Mouse (Mus musculus): Measurements from ENCODE around the gene Nptxr. TPM values are rescaled to one million over a fixed set of nuclear protein-coding genes. Genes with fewer than 3 reads are reported as not detected.

Gene Nptxr
- total and polyA plus RNA-seq, 2 experiments from 2014 or later = 1.00 to 13.7 TPM

GRCm38 (mm10) chr15:79785056-79785455 is 19.5 kb downstream of the Nptxr start:
- H3K4me1 ChIP-seq (ENCODE audit: control insufficient read depth, insufficient read depth) = no peaks in the 10 kb centered on the region
- TF ChIP-seq EP300 (IDR thresholded peaks at IDR 0.05; ENCODE audit: low read depth) = no peak
- TF ChIP-seq CTCF (IDR thresholded peaks at IDR 0.05; ENCODE audit: low read depth) = no peak
- H3K27ac ChIP-seq (ENCODE audit: low read depth) = no peak overlapping the region
- H3K9ac ChIP-seq (replicated peaks; ENCODE audit: low read depth, low read length) = no peak overlapping the region
- no peak overlapping the region for H3K4me2 ChIP-seq (ENCODE audit: low read depth, low read length)
- ATAC-seq (ENCODE audit: insufficient read depth, low read depth) = no peak
- no peak for DNase-seq (ENCODE audit: low spot score)
- H3K27me3 ChIP-seq (ENCODE audit: control insufficient read depth, insufficient read depth, low read length) = 0 out of 2 replicates have a peak, but pooled peaks cover 8% of the 10 kb centered on the region
- WGBS = 44% methylated on average over 1 of the region's 1 CpGs
- no peak overlapping the region for H3K4me3 ChIP-seq (ENCODE audit: low read depth, low read length)
- H3K9me3 ChIP-seq (replicated peaks; ENCODE audit: control insufficient read depth, low read length) = no peaks in the 10 kb centered on the region
- no peaks in the 10 kb centered on the region for H3K36me3 ChIP-seq (replicated peaks; ENCODE audit: control insufficient read depth, insufficient read depth, low read length)

- no peak for TF ChIP-seq EP300 (IDR thresholded peaks at IDR 0.05; ENCODE audit: low read depth)
- TF ChIP-seq CTCF (IDR thresholded peaks at IDR 0.05; ENCODE audit: low read depth) = no peak
- no peak within 1 kb of the TSS for H3K4me2 ChIP-seq (ENCODE audit: low read depth, low read length)
- DNase-seq (ENCODE audit: low spot score) (no peak), ATAC-seq (ENCODE audit: insufficient read depth, low read depth) (no peak)
- peaks cover 10% of the 10 kb centered on the region; the same call in 1 of the 2 replicates for H3K4me1 ChIP-seq (ENCODE audit: control insufficient read depth, insufficient read depth)
- no peaks in the 10 kb centered on the region for H3K27me3 ChIP-seq (ENCODE audit: control insufficient read depth, insufficient read depth, low read length)
- H3K36me3 ChIP-seq (replicated peaks; ENCODE audit: control insufficient read depth, insufficient read depth, low read length) = no peaks in the 10 kb centered on the region
- no peak within 1 kb of the TSS for H3K4me3 ChIP-seq (ENCODE audit: low read depth, low read length)
- H3K27ac ChIP-seq (ENCODE audit: low read depth) = no peak within 1 kb of the TSS
- no peaks in the 10 kb centered on the region for H3K9me3 ChIP-seq (replicated peaks; ENCODE audit: control insufficient read depth, low read length)
- no peak within 1 kb of the TSS for H3K9ac ChIP-seq (replicated peaks; ENCODE audit: low read depth, low read length)
Observed at GRCm38 (mm10) chr15:79777749-79778148, 26.8 kb downstream of the Nptxr start, which contains the start of gene Dnal4. Gene Dnal4, minus strand, starts transcription at chr15:79777849.

GRCm38 (mm10) chr15:79775662-79776061 is 28.9 kb downstream of the Nptxr start:
- Histone ChIP-seq H3K9me3 (replicated peaks; ENCODE audit: control insufficient read depth, low read length) (no peaks in the 10 kb centered on the region), H3K4me3 (ENCODE audit: low read depth, low read length) (no peak overlapping the region), H3K9ac (replicated peaks; ENCODE audit: low read depth, low read length) (no peak overlapping the region), H3K4me1 (ENCODE audit: control insufficient read depth, insufficient read depth) (peaks cover 18% of the 10 kb centered on the region), H3K36me3 (replicated peaks; ENCODE audit: control insufficient read depth, insufficient read depth, low read length) (no peaks in the 10 kb centered on the region), H3K4me2 (ENCODE audit: low read depth, low read length) (no peak overlapping the region), H3K27ac (ENCODE audit: low read depth) (no peak overlapping the region), H3K27me3 (ENCODE audit: control insufficient read depth, insufficient read depth, low read length) (no peaks in the 10 kb centered on the region)
- ATAC-seq (ENCODE audit: insufficient read depth, low read depth) = no peak
- no peak for TF ChIP-seq EP300 (IDR thresholded peaks at IDR 0.05; ENCODE audit: low read depth)
- WGBS = 46% methylated on average over 7 of the region's 7 CpGs
- DNase-seq (ENCODE audit: low spot score) = no peak

- H3K9ac ChIP-seq (replicated peaks; ENCODE audit: low read depth, low read length) = peak overlapping the region; percentile 69
- no peaks in the 10 kb centered on the region for H3K36me3 ChIP-seq (replicated peaks; ENCODE audit: control insufficient read depth, insufficient read depth, low read length)
- peak overlapping the region; percentile 83 for H3K4me2 ChIP-seq (ENCODE audit: low read depth, low read length)
- H3K27me3 ChIP-seq (ENCODE audit: control insufficient read depth, insufficient read depth, low read length) = no peaks in the 10 kb centered on the region
- under 1% methylated on average over 50 of the region's 50 CpGs for WGBS
- peak overlapping the region; percentile 77 for H3K27ac ChIP-seq (ENCODE audit: low read depth)
- DNase-seq (ENCODE audit: low spot score) (peak; percentile 99), ATAC-seq (ENCODE audit: insufficient read depth, low read depth) (peak; percentile 99)
- TF ChIP-seq EP300 (IDR thresholded peaks at IDR 0.05; ENCODE audit: low read depth) (no peak), CTCF (IDR thresholded peaks at IDR 0.05; ENCODE audit: low read depth) (no peak)
- peaks cover 31% of the 10 kb centered on the region for H3K4me1 ChIP-seq (ENCODE audit: control insufficient read depth, insufficient read depth)
- H3K4me3 ChIP-seq (ENCODE audit: low read depth, low read length) = peak overlapping the region; percentile 83
- H3K9me3 ChIP-seq (replicated peaks; ENCODE audit: control insufficient read depth, low read length) = no peaks in the 10 kb centered on the region
Observed at GRCm38 (mm10) chr15:79774117-79775027, 30.2 kb downstream of the Nptxr start.

- DNase-seq (ENCODE audit: low spot score) = no peak
- no peaks in the 10 kb centered on the region for H3K27me3 ChIP-seq (ENCODE audit: control insufficient read depth, insufficient read depth, low read length)
- TF ChIP-seq CTCF (IDR thresholded peaks at IDR 0.05; ENCODE audit: low read depth) (no peak), EP300 (IDR thresholded peaks at IDR 0.05; ENCODE audit: low read depth) (no peak)
Observed at GRCm38 (mm10) chr15:79770629-79771240, 33.8 kb downstream of the Nptxr start.

More at GRCm38 (mm10) chr15:79770629-79771240, 33.8 kb downstream of the Nptxr start:
- H3K4me2 ChIP-seq (ENCODE audit: low read depth, low read length) = 0 out of 2 replicates have a peak overlapping the region, but pooled peaks have one; percentile 15
- WGBS = 37% methylated on average over 21 of the region's 21 CpGs
- H3K36me3 ChIP-seq (replicated peaks; ENCODE audit: control insufficient read depth, insufficient read depth, low read length) = no peaks in the 10 kb centered on the region
- H3K27ac ChIP-seq (ENCODE audit: low read depth) = no peak overlapping the region
- peaks cover 67% of the 10 kb centered on the region for H3K4me1 ChIP-seq (ENCODE audit: control insufficient read depth, insufficient read depth)
- no peak overlapping the region for H3K4me3 ChIP-seq (ENCODE audit: low read depth, low read length)
- ATAC-seq (ENCODE audit: insufficient read depth, low read depth) = no peak
- no peak overlapping the region for H3K9ac ChIP-seq (replicated peaks; ENCODE audit: low read depth, low read length)
- H3K9me3 ChIP-seq (replicated peaks; ENCODE audit: control insufficient read depth, low read length) = no peaks in the 10 kb centered on the region
